Mouse (Mus musculus) neural tube, embryonic 14.5 days (tissue): ENCODE results near the gene Gpr108. TPM values are rescaled to one million over a fixed set of nuclear protein-coding genes. Genes with fewer than 3 reads are reported as not detected.

ENCODE experiments used
- ATAC-seq: fragments of 200-750 bp; cut with Nextera tagmentation; 2 replicates; pipeline ENCODE4 v1.8.0; 2017; ENCODE audit warnings: low read depth, mild to moderate bottlenecking, moderate TSS enrichment, moderate library complexity
- H3K27ac ChIP-seq: fragments of 300-500 bp; sonication (generic); 2 replicates; pipeline ENCODE4 v1.5.1; 2014; ENCODE audit warnings: low read depth, mild to moderate bottlenecking, control low read depth, low read length, moderate library complexity, mixed read lengths
- H3K27me3 ChIP-seq: fragments of 300-500 bp; sonication (generic); 2 replicates; pipeline ENCODE4 v1.6.1; 2014; ENCODE audit warnings: low read length; ENCODE audit not compliant: control insufficient read depth, insufficient read depth
- H3K36me3 ChIP-seq: fragments of 300-500 bp; sonication (generic); 2 replicates; pipeline ENCODE4 v1.6.1; 2014; ENCODE audit warnings: low read length, mixed read lengths; ENCODE audit not compliant: control insufficient read depth, insufficient read depth
- H3K4me1 ChIP-seq: fragments of 300-500 bp; sonication (generic); 2 replicates; pipeline ENCODE4 v1.6.1; 2014; ENCODE audit warnings: low read length; ENCODE audit not compliant: control insufficient read depth, insufficient read depth
- H3K4me2 ChIP-seq: fragments of 300-500 bp; sonication (generic); 2 replicates; pipeline ENCODE4 v1.6.1; 2014; ENCODE audit warnings: mild to moderate bottlenecking, low read depth, low read length, control low read depth
- H3K4me3 ChIP-seq: fragments of 300-500 bp; sonication (generic); 2 replicates; pipeline ENCODE4 v1.5.1; 2014; ENCODE audit warnings: low read depth, low read length, control low read depth, mixed read lengths
- H3K9ac ChIP-seq: fragments of 300-500 bp; sonication (generic); replicated peaks from 2 replicates; pipeline ENCODE4 v1.6.1; 2014; ENCODE audit warnings: low read depth, mild to moderate bottlenecking, control low read depth, low read length, mixed read lengths
- H3K9me3 ChIP-seq: fragments of 300-500 bp; sonication (generic); 2 replicates; pipeline ENCODE4 v1.6.1; 2016; ENCODE audit warnings: low read length; ENCODE audit not compliant: control insufficient read depth
- WGBS: fragments of 180-500 bp; shearing (Covaris S2); extraction: QIAGEN DNeasy Blood & Tissue Kit; methylation state at CpG from one replicate; pipeline ENCODE4 v1.1.7; 2014; 5-methylcytosine and 5-hydroxymethylcytosine counted together
- polyA plus RNA-seq: library from polyadenylated mRNA; unstranded; fragments of >200 nt; fragmentation: Nextera tagmentation; extraction: Ambion mirVana; gene quantifications from 2 replicates; pipeline ENCODE4 v1.2.1, GENCODE M21; 2014

Gpr108 gene
- polyA plus RNA-seq, 1 experiment from 2014 or later = 23.1 TPM

DNA sequence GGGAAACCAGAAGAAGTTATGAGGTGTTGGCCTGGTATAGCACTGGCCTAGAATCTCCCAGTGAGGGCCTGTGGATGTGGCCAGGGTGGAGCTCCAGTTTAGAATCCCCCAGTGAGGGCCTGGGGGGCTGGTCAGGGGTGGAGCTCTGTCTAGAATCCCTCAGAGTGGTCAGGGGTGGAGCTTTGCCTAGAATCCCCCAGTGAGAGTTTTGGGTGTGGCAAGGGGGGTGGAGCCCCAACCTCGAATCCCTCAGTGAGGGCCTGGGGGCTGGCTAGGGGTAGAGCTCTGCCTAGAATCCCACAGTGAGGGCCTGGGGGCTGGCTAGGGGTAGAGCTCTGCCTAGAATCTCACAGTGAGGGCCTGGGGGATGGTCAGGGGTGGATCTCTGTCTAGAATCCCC lies 13.6 kb upstream of the Gpr108 start:
- no peak overlapping the region for H3K4me3 ChIP-seq
- ATAC-seq = no peak
- no peaks in the 10 kb centered on the region for H3K36me3 ChIP-seq
- no peak overlapping the region for H3K9ac ChIP-seq
- H3K27ac ChIP-seq = no peak overlapping the region
- H3K9me3 ChIP-seq = no peaks in the 10 kb centered on the region
- H3K27me3 ChIP-seq = no peaks in the 10 kb centered on the region
- H3K4me1 ChIP-seq = no peaks in the 10 kb centered on the region
- WGBS = 50% methylated on average over 1 of the region's 1 CpGs
- H3K4me2 ChIP-seq = no peak overlapping the region

DNA sequence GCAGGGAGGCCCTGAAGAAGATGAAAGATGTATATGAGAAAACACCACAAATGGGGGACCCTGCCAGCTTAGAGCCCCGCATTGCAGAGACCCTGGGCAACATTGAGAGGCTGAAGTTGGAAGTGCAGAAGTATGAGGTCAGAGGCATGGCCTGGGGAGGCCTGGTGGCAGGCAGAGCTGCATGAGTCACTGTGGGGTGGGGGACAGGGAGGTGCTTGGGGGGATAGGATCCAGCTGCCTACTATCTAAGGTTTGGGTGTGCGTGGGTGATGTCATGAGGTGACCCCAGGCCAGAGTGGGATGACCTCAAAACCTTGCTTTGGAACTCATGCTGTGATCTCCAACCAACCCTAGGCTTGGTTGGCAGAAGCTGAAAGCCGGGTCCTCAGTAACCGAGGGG lies 13.0 kb upstream of the Gpr108 start:
- no peaks in the 10 kb centered on the region for H3K9me3 ChIP-seq
- no peak overlapping the region for H3K9ac ChIP-seq
- no peaks in the 10 kb centered on the region for H3K27me3 ChIP-seq
- H3K36me3 ChIP-seq = no peaks in the 10 kb centered on the region
- no peak overlapping the region for H3K27ac ChIP-seq
- ATAC-seq = no peak
- no peak overlapping the region for H3K4me2 ChIP-seq
- H3K4me1 ChIP-seq = no peaks in the 10 kb centered on the region
- no peak overlapping the region for H3K4me3 ChIP-seq
- WGBS = 92% methylated on average over 4 of the region's 4 CpGs

DNA sequence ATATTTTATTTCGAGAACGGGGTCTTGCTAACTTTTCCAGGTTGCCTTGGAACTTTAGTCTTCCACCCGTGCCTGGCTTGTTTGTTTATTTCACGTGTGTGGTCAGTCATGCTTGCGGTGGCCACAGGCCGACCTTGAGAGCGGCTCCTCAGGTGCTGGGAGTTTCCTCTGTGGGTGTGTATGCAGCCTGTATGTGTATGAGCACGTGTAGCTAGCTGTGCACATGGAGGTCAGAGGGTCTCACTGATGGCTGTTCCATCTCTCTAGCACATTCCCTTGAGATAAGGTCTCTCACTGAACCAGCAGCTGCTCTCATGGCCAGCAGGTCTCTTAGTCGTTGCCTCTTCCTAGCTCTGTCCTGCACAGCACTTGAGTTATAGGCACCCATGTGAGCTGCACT lies 12.1 kb upstream of the Gpr108 start:
- Histone ChIP-seq H3K4me2 (no peak overlapping the region), H3K4me1 (no peaks in the 10 kb centered on the region), H3K27me3 (no peaks in the 10 kb centered on the region), H3K36me3 (no peaks in the 10 kb centered on the region), H3K9me3 (no peaks in the 10 kb centered on the region), H3K4me3 (no peak overlapping the region), H3K9ac (no peak overlapping the region), H3K27ac (no peak overlapping the region)
- 91% methylated on average over 9 of the region's 9 CpGs for WGBS
- no peak for ATAC-seq

DNA sequence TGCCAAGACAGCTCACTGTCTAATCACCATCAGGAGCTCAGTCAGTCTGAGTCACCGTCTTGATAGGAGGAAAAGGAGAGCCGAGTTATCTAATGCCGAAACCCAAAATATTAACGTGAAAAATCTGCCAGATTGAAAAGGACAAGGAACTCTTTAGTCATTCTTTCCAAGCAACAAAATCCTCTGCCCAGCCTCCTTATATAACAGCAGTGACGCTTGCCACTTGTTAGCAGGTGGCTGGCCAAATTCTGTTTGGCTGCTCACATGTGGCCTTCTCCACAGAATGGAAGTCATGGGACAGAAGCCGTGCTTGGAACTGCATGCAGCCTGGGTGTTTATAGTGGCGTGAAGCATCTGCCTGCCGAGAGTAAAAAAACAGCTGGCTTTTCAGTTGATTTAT lies 11.5 kb upstream of the Gpr108 start:
- WGBS = 95% methylated on average over 8 of the region's 8 CpGs
- H3K36me3 ChIP-seq = no peaks in the 10 kb centered on the region
- H3K9me3 ChIP-seq = no peaks in the 10 kb centered on the region
- ATAC-seq = no peak
- no peaks in the 10 kb centered on the region for H3K27me3 ChIP-seq
- H3K4me3 ChIP-seq = no peak overlapping the region
- H3K9ac ChIP-seq = no peak overlapping the region
- no peak overlapping the region for H3K4me2 ChIP-seq
- no peak overlapping the region for H3K27ac ChIP-seq
- H3K4me1 ChIP-seq = no peaks in the 10 kb centered on the region

DNA sequence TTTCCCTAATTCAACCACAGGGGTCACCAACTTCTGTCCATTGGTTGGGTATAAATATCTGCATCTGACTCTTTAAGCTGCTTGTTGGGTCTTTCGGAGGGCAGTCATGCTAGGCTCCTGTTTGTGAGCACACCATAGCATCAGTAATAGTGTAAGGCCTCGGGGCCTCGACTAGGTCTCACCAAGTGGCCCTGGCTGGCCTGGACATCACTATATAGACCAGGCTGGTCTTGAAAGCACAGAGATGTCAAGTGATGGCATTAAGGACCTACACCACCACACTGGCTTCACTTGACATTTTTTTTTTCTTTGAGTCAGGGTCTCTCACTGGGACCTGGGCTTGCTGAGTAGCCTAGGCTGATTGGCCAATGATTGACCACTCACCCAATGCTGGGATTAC lies 9.9 kb upstream of the Gpr108 start:
- WGBS = 92% methylated on average over 3 of the region's 3 CpGs
- Histone ChIP-seq H3K4me3 (no peak overlapping the region), H3K9ac (no peak overlapping the region), H3K4me2 (no peak overlapping the region), H3K27ac (no peak overlapping the region), H3K9me3 (no peaks in the 10 kb centered on the region), H3K27me3 (no peaks in the 10 kb centered on the region), H3K36me3 (no peaks in the 10 kb centered on the region), H3K4me1 (no peaks in the 10 kb centered on the region)
- no peak for ATAC-seq

DNA sequence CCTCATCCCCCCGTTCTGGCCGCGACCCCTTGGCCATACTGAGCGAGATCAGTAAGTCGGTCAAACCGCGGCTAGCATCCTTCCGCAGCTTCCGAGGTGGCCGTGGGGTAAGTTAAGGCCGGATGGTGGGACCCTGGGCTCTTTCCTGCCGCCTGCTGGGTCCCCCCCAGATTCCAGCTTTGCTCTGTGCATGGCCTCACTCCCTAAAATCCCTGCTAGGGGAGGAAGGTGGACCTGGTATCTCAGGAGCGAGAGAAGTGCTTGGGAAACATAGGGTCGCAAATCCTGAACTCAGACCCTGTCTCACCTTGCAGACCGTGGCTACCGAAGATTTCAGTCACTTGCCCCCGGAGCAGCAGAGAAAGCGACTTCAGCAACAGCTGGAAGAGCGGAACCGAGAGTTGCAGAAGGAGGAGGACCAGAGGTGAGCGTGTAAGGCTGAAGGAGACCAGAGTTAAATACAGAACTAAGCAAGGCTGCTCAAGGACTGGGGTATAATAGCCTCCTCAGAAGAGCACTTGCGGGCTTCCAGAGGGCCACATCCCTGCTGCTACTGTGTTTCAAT lies 8.8 kb upstream of the Gpr108 start:
- H3K9me3 ChIP-seq = no peaks in the 10 kb centered on the region
- no peak overlapping the region for H3K27ac ChIP-seq
- H3K4me2 ChIP-seq = no peak overlapping the region
- no peaks in the 10 kb centered on the region for H3K36me3 ChIP-seq
- 95% methylated on average over 22 of the region's 22 CpGs for WGBS
- H3K27me3 ChIP-seq = no peaks in the 10 kb centered on the region
- H3K4me3 ChIP-seq = no peak overlapping the region
- H3K4me1 ChIP-seq = no peaks in the 10 kb centered on the region
- ATAC-seq = no peak
- H3K9ac ChIP-seq = no peak overlapping the region

DNA sequence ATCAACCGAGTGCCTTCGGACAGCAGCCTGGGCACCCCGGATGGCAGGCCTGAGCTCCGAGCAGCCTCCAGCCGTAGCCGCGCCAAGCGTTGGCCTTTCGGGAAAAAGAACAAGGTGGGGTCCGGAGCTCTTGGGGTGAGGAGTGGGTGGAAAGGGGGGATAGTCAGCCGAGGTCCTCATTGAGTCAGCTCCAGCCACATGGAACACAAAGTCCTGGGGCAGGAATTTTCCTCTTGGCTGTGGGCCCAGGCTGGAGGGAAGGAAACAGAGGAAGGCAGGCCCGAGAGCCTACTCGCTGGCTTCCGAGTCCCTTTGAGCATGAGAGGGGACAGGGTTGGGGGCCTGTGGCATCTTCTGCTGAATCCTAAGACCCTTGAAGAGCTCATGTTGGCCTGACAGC lies 7.1 kb upstream of the Gpr108 start:
- H3K27me3 ChIP-seq = no peaks in the 10 kb centered on the region
- 95% methylated on average over 14 of the region's 14 CpGs for WGBS
- H3K4me2 ChIP-seq = no peak overlapping the region
- H3K4me3 ChIP-seq = no peak overlapping the region
- no peaks in the 10 kb centered on the region for H3K36me3 ChIP-seq
- H3K9me3 ChIP-seq = no peaks in the 10 kb centered on the region
- no peak for ATAC-seq
- H3K4me1 ChIP-seq = 0 out of 2 replicates have a peak, but pooled peaks cover 2% of the 10 kb centered on the region
- no peak overlapping the region for H3K27ac ChIP-seq
- no peak overlapping the region for H3K9ac ChIP-seq

DNA sequence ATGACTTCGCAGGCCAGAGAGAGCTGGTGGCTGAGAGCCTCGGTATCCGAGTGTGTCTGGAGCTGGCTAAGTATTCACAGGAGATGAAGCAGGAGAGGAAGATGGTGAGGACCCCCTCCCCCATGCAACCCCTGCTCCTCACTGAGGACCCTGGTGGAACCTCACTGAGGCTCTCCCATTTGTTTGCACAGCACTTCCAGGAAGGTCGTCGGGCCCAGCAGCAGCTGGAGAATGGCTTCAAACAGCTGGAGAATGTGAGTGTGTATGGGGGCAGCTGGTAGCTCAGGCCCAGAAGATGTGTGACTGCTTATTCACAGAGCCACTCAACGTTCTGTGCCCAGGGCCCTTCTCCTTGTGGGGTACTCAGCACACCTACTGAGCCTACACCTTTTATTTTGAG lies 5.1 kb upstream of the Gpr108 start:
- 86% methylated on average over 6 of the region's 6 CpGs for WGBS
- H3K9me3 ChIP-seq = no peaks in the 10 kb centered on the region
- H3K4me3 ChIP-seq = no peak overlapping the region
- H3K9ac ChIP-seq = no peak overlapping the region
- H3K36me3 ChIP-seq = no peaks in the 10 kb centered on the region
- ATAC-seq = no peak
- no peak overlapping the region for H3K4me2 ChIP-seq
- H3K27ac ChIP-seq = no peak overlapping the region
- H3K4me1 ChIP-seq = peaks cover 10% of the 10 kb centered on the region; the same call in 1 of the 2 replicates
- no peaks in the 10 kb centered on the region for H3K27me3 ChIP-seq

DNA sequence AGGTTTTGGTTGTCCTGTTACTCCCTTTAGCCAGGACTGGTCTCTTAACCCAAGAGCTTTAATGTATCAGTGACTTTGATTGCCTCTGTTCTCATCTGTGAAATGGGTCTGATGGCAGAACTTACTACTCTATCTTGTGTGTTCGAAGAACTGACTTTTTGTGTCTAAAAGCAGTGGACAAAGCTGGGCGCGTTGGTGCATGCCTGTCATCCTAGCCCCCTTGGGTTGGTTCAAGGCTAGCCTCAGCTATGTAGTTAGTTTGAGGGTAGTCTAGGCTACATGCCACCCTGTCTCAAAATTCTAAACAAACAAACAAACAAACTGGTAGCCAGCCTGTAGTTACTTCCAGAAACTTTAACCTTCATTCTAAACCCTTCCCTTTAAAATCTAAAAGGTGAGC lies 3.2 kb upstream of the Gpr108 start:
- Histone ChIP-seq H3K4me3 (no peak overlapping the region), H3K4me1 (peaks cover 15% of the 10 kb centered on the region; the same call in 1 of the 2 replicates), H3K4me2 (no peak overlapping the region), H3K36me3 (no peaks in the 10 kb centered on the region), H3K9ac (no peak overlapping the region), H3K27me3 (no peaks in the 10 kb centered on the region), H3K9me3 (no peaks in the 10 kb centered on the region), H3K27ac (no peak overlapping the region)
- 96% methylated on average over 3 of the region's 3 CpGs for WGBS
- no peak for ATAC-seq
